Mouse (Mus musculus) heart, embryonic 11.5 days (tissue): Measurements from ENCODE around the gene Traf6. TPM values are rescaled to one million over a fixed set of nuclear protein-coding genes. Genes with fewer than 3 reads are reported as not detected.

Experiments used
- polyA plus RNA-seq: library from polyadenylated mRNA; unstranded; fragments of >200 nt; fragmentation: Nextera tagmentation; extraction: Ambion mirVana; gene quantifications from 2 replicates; pipeline ENCODE4 v1.2.1, GENCODE M21; 2014

Gene Traf6
- polyA plus RNA-seq, 1 experiment from 2014 or later = 8.3 TPM

Other genes starting within 250 kb of the Traf6 start
- not detected in 2 replicates for gene Rag2, start 53.7 kb upstream of the Traf6 start, polyA plus RNA-seq
- 0.14 TPM in 1 of 2 replicates, not detected in the other for gene Rag1, start 28.9 kb upstream of the Traf6 start, polyA plus RNA-seq
- gene B230118H07Rik, start 28.9 kb upstream of the Traf6 start, polyA plus RNA-seq = 44.9 and 47.2 TPM in 2 replicates
- gene Prr5l, start 204.6 kb downstream of the Traf6 start, polyA plus RNA-seq = 7.4 and 9.2 TPM in 2 replicates
- 48.8 and 52.2 TPM in 2 replicates for gene Commd9, start 207.8 kb downstream of the Traf6 start, polyA plus RNA-seq